Mouse (Mus musculus) ES-E14 (cell line): Measurements from ENCODE around the gene Eva1a. TPM values are rescaled to one million over a fixed set of nuclear protein-coding genes. Genes with fewer than 3 reads are reported as not detected.

Source experiments
- DNase-seq: peaks from one replicate; pipeline ENCODE4 v3.0.0-alpha.2; 2013; ENCODE audit warnings: low read depth, low spot score
- H3K27ac ChIP-seq: 2 replicates; pipeline ENCODE4 v1.5.1; 2012; ENCODE audit warnings: low read depth, mild to moderate bottlenecking, low read length, moderate library complexity, mixed read lengths; ENCODE audit not compliant: poor library complexity, insufficient read depth, severe bottlenecking
- H3K36me3 ChIP-seq: 2 replicates; pipeline ENCODE4 v1.6.1; 2012; ENCODE audit warnings: mild to moderate bottlenecking, low read length, moderate library complexity, mixed read lengths; ENCODE audit not compliant: control insufficient read depth, poor library complexity, insufficient read depth, severe bottlenecking
- H3K4me1 ChIP-seq, 2 experiments: fragments of 150-350 bp in 1 of 2; sonication (generic) in 1 of 2; 2 replicates each; pipeline ENCODE4 v1.6.1; 2012; ENCODE audit warnings: low read length in 2 of 2, mild to moderate bottlenecking in 1 of 2, mixed read lengths in 1 of 2; ENCODE audit not compliant: control insufficient read depth in 2 of 2, insufficient read depth in 2 of 2, poor library complexity in 1 of 2
- H3K4me3 ChIP-seq, 2 experiments: fragments of 150-350 bp in 1 of 2; sonication (generic) in 1 of 2; 2 replicates each; pipeline ENCODE4 v1.5.1; 2012; ENCODE audit warnings: low read length in 2 of 2, low read depth in 1 of 2, mild to moderate bottlenecking in 1 of 2, mixed read lengths in 1 of 2; ENCODE audit not compliant: insufficient read depth in 1 of 2, poor library complexity in 1 of 2, severe bottlenecking in 1 of 2
- H3K9ac ChIP-seq: 2 replicates; pipeline ENCODE4 v1.6.1; 2012; ENCODE audit warnings: low read depth, mild to moderate bottlenecking, low read length, mixed read lengths; ENCODE audit not compliant: poor library complexity, insufficient read depth, severe bottlenecking
- H3K9me3 ChIP-seq: fragments of 150-350 bp; sonication (generic); 2 replicates; pipeline ENCODE4 v1.6.1; 2012; ENCODE audit warnings: low read depth, mild to moderate bottlenecking, low read length; ENCODE audit not compliant: control insufficient read depth, insufficient read depth
- CHD2 ChIP-seq: IDR thresholded peaks from 2 replicates; pipeline ENCODE4 v1.6.1; 2014; ENCODE audit warnings: mild to moderate bottlenecking, low read depth, low read length, inconsistent platforms
- HCFC1 ChIP-seq: IDR thresholded peaks from 2 replicates; pipeline ENCODE4 v1.6.1; 2012; ENCODE audit warnings: low read length, inconsistent platforms, borderline replicate concordance; ENCODE audit not compliant: insufficient read depth
- MAFK ChIP-seq: IDR thresholded peaks from 2 replicates; pipeline ENCODE4 v1.6.1; 2014; ENCODE audit warnings: mild to moderate bottlenecking, low read depth, low read length, inconsistent platforms; ENCODE audit not compliant: insufficient read depth
- ZC3H11A ChIP-seq: IDR thresholded peaks from 2 replicates; pipeline ENCODE4 v1.6.1; 2012; ENCODE audit warnings: low read depth, mild to moderate bottlenecking, inconsistent platforms, low read length, borderline replicate concordance
- ZNF384 ChIP-seq: IDR thresholded peaks from 2 replicates; pipeline ENCODE4 v1.6.1; 2012; ENCODE audit warnings: low read depth, low read length, inconsistent platforms
- in situ Hi-C, 2 experiments: fragments of 600-800 bp; cut with MboI; formaldehyde crosslinking; loops; one replicate each; pipeline ENCODE4 v1.15.1; 2025; ENCODE audit warnings: low sequenced_read_pairs in 2 of 2, inconsistent platforms in 1 of 2; ENCODE audit not compliant: unreplicated experiment in 2 of 2
- total RNA-seq: library from RNA; depleted of rRNA; stranded (reverse); fragments of 300-350 nt; gene quantifications from 2 replicates; pipeline ENCODE4 v1.2.3, GENCODE M21; 2012

Gene Eva1a
- total RNA-seq, 1 experiment, result 4.4 TPM

GRCm38 (mm10) chr6:82097705-82098104 lies 56.9 kb downstream of the Eva1a start:
- no peak overlapping the region for H3K9ac ChIP-seq
- no peaks in the 10 kb centered on the region for H3K36me3 ChIP-seq
- DNase-seq, result no peak
- no peak overlapping the region for H3K4me3 ChIP-seq
- no peak overlapping the region for H3K27ac ChIP-seq
- in situ Hi-C loops, result no loop called here
- H3K4me1 ChIP-seq, result no peaks in the 10 kb centered on the region
- no peaks in the 10 kb centered on the region for H3K9me3 ChIP-seq
- no peak for TF ChIP-seq ZC3H11A
- TF ChIP-seq MAFK, result no peak
- no peak for TF ChIP-seq HCFC1
- TF ChIP-seq ZNF384, result no peak

- Histone ChIP-seq H3K36me3 (no peaks in the 10 kb centered on the region), H3K4me1 (no peaks in the 10 kb centered on the region), H3K9me3 (no peaks in the 10 kb centered on the region), H3K9ac (no peak overlapping the region), H3K4me3 (no peak overlapping the region), H3K27ac (no peak overlapping the region)
- in situ Hi-C loops, result no loop called here
- no peak for DNase-seq
- TF ChIP-seq HCFC1, result no peak
- no peak for TF ChIP-seq ZNF384
- TF ChIP-seq CHD2, result no peak
- TF ChIP-seq MAFK, result no peak
- no peak for TF ChIP-seq ZC3H11A
Observed at GRCm38 (mm10) chr6:82098456-82098855, 57.6 kb downstream of the Eva1a start.

- Histone ChIP-seq H3K4me1 (no peaks in the 10 kb centered on the region), H3K27ac (no peak overlapping the region), H3K36me3 (no peaks in the 10 kb centered on the region), H3K4me3 (no peak overlapping the region), H3K9ac (no peak overlapping the region), H3K9me3 (no peaks in the 10 kb centered on the region)
- no peak for DNase-seq
- TF ChIP-seq HCFC1 (no peak), ZC3H11A (no peak), MAFK (no peak), ZNF384 (no peak), CHD2 (no peak)
- in situ Hi-C loops, result loop anchor here in 1 of 2 experiments (10.0 kb wide), 1 partner anchor 126 kb away; no protein-coding TSS in a partner anchor
Observed at GRCm38 (mm10) chr6:82110473-82110872, 69.6 kb downstream of the Eva1a start.

GRCm38 (mm10) chr6:82111111-82111510 lies 70.3 kb downstream of the Eva1a start:
- no peak overlapping the region for H3K27ac ChIP-seq
- DNase-seq, result no peak
- TF ChIP-seq MAFK (peak; percentile 76), ZC3H11A (peak; percentile 32; the same call in 1 of the 2 replicates), HCFC1 (no peak)
- H3K4me3 ChIP-seq, result no peak overlapping the region
- no peaks in the 10 kb centered on the region for H3K36me3 ChIP-seq
- no peaks in the 10 kb centered on the region for H3K9me3 ChIP-seq
- in situ Hi-C loops, result loop anchor here in 1 of 2 experiments (10.0 kb wide), 1 partner anchor 126 kb away; no protein-coding TSS in a partner anchor
- H3K4me1 ChIP-seq, result no peaks in the 10 kb centered on the region
- no peak overlapping the region for H3K9ac ChIP-seq

- H3K4me1 ChIP-seq, result no peaks in the 10 kb centered on the region
- H3K4me3 ChIP-seq, result no peak overlapping the region
- no peak overlapping the region for H3K27ac ChIP-seq
- no peak for TF ChIP-seq CHD2
- TF ChIP-seq ZC3H11A, result no peak
- no peak for TF ChIP-seq ZNF384
- no peak for TF ChIP-seq HCFC1
- TF ChIP-seq MAFK, result no peak
- no peak overlapping the region for H3K9ac ChIP-seq
- no peak for DNase-seq
- H3K9me3 ChIP-seq, result no peaks in the 10 kb centered on the region
- in situ Hi-C loops, result loop anchor here in 1 of 2 experiments (10.0 kb wide), 1 partner anchor 127 kb away; no protein-coding TSS in a partner anchor
- H3K36me3 ChIP-seq, result no peaks in the 10 kb centered on the region
Observed at GRCm38 (mm10) chr6:82111540-82111939, 70.7 kb downstream of the Eva1a start.
